Mouse (Mus musculus): ENCODE measurements around the gene Prkcd.

GRCm38 (mm10) chr14:30585323-30585722 lies 40.7 kb downstream of the Prkcd start:
- no peak for TF ChIP-seq EP300 (IDR thresholded peaks at IDR 0.05; ENCODE audit: low read depth)
- TF ChIP-seq CTCF (IDR thresholded peaks at IDR 0.05; ENCODE audit: low read depth) = peak; percentile 27

Measured in liver, embryonic 14.5 days (tissue).